Mouse (Mus musculus) cerebellum, postnatal 14 days (tissue): ENCODE results near the gene Zfp1.

Source experiments
- DNase-seq, 2 experiments: peaks; one replicate each; pipeline ENCODE4 v3.0.0; 2021; ENCODE audit warnings: mixed read lengths in 2 of 2

The Zfp1 gene

DNA sequence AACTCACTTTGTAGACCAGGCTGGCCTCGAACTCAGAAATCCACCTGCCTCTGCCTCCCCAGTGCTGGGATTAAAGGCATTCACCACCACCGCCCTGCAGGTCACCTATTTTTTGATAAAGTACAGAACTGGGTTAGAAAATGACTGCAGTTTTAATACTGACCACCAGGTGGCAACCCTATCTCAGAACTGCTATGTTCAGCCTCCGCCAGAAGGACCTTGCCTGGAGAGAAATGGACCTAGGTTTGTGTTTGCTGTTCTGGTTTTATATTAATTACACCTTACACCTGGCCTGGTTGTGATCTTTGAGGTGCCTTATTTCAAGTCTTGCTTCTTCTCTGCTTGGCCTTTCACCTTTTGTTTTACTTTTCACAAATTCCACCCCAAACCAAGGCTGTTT, 34.9 kb downstream of the Zfp1 start:
- peak; percentile 84 to 87 for DNase-seq

DNA sequence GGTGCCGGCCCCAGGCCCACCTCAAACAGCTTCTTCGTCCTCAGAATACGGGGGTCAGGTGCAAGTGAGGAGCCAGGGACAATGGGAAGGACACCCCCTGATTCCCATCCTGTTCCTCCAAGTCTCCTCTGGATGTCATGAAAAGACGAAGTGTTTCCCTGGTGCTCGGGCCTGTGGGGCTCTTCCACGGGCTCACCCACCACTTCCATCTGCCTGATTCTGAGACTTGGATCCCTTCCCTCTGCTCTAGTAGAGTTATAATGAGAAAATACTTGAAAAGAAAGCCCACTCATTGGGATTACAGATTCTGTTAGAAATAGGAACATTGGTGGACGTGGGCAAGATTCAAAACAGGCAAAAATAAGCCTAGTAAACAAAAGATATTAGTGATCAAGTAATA, 35.6 kb downstream of the Zfp1 start:
- DNase-seq: no peak

DNA sequence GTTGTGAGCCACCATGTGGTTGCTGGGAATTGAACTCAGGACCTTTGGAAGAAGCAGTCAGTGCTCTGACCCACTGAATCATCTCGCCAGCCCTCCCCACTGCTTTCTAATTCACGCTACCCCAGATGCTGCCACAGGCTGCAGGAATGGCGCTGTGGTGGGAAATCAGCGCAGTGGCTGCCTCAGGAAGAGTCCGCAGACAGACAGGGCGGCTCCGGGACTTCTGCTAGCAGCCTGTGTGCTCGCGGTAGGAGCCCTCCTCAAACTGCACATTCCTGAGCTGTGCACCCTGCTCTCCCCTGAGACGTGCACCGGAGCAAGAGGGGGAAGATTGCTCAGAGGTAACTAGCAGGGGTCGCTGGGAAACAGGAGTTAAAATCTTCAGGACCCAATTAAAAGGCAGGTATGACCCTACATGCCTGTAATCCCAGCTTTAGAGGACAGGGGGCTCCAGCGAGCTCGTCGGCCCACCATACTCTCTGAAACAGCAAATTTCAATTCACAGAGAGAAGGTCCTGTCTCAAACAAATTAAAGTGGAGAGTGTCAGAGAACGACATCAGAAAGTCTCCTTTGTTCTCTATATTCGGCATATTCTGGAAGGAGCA, 37.3 kb downstream of the Zfp1 start:
- DNase-seq: peak; percentile 34 to 62

DNA sequence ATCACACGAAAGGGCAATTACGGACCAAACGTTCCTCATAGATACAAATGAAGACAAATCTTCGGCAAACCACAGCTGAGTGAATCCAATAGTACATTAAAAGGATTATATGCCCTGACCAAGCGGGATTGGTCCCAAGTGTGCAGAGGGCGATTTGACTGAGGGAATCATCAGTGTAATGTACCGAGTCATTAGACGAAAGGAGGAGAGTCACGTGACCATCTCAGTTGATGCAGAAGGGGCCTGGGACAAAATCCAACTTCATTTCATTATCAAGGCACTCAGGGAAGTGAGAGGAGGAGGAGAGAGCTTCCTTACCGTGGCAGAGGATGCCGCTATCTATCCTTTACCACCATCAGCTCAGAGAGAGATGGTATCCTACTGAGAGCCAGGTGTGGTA, 38.0 kb downstream of the Zfp1 start:
- no peak for DNase-seq

DNA sequence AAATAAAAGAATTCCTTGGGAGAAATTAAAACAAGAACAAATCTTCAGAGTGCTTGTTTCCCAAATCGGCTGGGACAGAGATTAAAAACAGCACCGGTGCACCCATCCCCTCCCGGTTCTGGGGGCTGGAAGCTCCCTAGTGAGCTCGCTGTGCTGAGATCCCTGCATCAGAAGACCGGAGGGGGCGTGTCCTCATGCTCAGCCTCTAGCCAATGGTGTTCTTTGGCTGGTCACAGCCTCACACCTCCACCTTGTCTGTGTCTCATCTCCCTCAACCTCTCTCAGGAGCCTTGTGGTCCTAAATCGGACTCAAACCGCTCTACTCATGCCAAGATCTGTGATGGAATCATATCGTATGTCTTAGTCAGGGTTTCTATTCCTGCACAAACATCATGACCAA, 39.3 kb downstream of the Zfp1 start:
- DNase-seq: no peak

DNA sequence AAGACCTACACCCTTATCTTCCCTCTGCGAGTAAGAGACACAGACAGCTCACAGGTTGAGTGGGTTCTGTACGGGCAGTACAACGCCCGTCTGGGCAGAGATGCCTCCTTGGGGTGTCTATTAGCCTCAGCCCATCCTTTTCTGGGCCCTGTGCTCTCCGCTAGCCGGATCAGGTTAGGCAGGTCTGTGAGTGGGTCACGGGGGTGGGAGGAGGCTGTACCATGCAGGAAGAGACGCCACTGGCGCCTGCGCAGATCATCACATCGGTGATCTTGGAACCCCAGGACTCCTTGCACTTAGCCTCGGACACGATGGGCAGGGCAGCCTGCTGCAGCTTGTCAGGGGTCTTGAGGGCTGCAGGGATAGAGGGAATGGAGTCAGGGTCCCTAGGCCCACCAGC, 43.7 kb downstream of the Zfp1 start:
- no peak for DNase-seq

DNA sequence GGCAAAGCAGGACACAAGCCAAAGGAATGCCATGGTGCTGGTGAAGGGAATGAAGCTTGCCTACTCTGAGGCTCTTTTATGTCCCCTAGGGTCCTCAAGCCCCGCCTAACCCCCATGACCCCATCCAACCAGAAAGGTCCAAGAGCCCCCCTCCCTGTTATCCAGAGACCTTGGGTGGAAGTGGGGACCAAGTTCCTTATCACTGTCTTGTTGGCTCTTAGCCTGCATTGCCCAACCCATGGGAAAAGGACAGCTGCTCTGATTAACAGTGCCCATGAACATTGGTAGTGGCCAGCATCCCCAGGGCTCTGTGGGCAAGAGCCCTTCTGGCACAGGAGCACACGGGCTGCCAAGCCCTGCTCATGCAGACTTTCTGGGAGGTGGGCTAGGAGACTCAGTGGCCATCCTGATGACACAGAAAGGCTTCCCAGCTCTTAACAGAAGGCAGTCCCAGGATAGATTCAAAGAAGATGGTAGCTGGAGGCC, 47.8 kb downstream of the Zfp1 start, which contains the start of gene Ctrb1:
Gene Ctrb1, minus strand, starts transcription at position 51 of the 486 bp plus-strand sequence.
- no peak for DNase-seq

DNA sequence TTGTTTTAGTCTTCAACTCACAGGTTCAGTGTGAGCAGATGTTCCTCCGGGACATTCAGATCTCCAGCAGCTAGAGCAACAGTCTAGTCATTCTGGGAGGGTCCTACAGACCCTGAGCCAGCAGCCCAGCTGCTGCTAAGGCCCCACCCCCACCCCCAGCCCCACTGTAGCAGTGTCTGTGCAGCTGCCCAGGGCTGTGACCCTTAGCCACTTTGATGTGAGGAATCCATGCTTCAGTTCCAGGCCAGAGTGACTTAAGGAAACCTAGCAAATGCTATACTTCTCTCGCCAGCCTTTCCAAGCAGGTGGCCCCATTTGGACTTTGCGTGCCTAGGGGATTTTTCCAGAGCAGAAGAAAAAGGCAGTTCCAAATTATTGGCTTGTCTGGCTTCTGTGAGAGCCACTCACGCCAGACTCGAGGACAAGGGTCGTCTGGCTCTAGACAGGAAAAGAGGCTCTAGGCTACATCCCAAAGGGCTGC, 50.1 kb downstream of the Zfp1 start:
- no peak for DNase-seq

DNA sequence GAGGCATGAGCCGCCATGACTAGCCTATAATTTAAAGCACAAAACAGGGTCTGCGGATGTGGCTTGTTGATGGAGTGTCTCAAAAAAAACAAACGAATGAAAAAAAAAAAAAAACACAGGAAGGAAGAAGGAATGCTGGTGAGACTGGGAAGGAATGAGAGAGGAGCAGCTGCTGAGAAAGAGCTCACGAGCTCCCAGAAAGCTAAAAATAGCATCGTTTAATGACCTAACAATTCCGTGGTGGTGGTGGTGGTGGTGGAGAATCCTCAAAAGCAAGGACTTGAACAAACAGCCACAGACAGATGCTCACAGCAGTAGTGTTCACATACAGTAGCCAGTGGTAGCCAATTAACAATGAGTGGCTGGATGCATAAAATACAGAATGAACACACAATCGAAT, 52.2 kb downstream of the Zfp1 start:
- no peak for DNase-seq

DNA sequence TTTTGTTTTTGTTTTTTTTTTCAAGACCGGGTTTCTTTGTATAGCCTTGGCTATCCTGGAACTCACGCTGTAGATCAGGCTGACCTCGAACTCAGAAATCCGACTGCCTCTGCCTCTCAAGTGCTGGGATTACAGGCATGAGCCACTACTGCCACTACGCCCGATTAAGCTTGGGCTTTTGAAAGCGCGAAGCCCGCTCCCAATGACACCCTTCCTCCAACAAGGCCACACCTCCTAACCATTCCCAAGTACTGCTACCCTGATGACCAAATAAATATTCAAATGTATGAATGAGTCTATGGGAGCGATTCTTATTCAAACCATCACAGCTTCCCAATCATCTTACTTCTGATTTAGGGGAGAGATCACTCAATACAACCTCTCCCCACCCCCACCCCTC, 54.5 kb downstream of the Zfp1 start:
- DNase-seq: no peak

DNA sequence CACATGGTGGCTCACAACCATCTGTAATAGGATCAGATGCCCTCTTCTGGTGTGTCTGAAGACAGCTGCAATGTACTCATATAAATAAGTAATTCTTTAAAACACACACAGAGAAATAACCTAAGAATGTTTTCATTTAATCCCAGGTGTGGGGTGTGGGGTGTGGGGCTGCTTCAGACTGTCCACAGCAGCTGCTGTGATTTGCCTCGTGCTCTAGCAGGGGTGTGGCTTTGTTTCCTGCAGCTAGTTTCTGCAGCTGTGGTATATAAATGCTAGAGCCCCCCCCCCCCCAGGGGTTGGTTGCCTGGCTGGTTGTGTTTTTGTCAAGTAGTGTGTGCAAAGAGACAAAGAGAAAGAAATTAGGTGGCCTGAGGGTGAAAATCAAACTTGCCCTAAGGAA, 55.8 kb downstream of the Zfp1 start:
- no peak for DNase-seq

DNA sequence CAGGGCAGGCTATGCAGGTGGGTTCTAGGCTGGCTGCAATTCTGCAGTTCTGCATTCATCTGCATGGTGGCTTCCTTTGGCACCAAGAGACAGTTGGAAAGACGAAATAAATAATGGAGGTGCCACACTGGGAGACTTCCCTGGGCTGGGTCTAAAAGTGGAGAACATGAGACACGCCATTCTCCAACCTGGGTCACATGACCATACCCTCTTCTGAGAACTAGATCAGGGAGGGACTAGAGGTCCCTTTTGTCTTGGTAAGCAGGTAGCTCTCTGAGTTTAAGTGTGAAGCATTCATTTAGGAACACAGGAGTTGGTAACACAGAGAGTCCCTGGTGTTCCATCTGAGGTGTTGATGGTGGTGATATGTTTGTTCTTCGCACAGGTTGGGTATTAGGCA, 57.0 kb downstream of the Zfp1 start:
- DNase-seq: no peak

DNA sequence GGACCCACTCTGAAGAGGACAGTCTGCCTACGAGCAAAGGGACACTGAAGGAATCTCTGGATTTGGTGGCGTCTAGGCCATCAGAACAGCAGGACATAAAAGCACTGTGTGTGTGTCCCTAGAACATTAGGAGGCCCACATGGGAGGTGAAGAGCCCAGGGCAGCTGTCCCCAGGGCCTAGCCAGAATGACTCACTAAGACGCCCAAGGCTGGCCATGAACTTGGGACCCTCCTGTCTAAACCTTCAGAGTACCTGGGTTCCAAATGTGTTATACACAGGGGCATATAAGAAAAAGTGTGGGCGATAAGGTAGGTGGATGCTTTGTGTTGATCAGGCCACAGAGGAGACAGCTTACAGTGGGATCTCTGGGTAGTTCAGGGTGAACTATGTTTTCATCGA, 57.5 kb downstream of the Zfp1 start:
- no peak for DNase-seq

DNA sequence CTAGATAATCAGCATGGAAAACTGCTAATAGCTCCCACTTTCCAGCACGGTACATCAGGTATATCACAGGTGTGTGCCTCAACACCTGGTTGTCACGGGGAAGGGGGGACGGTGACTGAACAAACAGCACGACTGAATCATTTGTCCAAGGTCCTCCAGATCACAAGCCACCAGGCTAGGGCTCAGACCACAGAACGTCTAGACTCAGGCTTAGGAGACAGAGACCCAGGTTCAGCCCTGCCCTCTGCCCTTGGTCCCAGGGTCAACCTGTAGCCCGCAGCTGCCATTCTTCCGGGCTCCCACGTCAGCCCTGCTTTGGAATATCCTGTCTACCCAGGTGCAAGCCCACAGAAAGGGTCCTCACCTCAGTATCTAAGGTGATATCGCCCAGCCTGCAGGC, 58.2 kb downstream of the Zfp1 start:
- no peak for DNase-seq

DNA sequence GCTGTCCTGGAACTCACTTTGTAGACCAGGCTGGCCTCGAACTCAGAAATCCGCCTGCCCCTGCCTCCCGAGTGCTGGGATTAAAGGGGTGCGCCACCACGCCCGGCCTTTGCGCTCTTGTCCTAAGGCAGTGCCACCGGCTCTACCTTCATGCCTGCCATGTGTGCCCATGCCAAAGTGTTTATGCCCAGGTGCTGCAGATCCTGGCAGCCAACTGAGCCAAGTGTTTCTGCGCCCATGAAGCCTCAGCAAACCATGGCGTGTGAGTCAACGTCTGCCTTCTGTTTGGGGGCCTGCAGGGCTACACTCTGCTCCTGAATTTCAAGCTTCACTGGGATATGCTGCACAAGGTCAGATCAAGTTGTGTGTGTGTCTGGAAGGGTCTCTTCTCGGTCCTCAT, 61.4 kb downstream of the Zfp1 start:
- DNase-seq: peak; percentile 63 to 67

DNA sequence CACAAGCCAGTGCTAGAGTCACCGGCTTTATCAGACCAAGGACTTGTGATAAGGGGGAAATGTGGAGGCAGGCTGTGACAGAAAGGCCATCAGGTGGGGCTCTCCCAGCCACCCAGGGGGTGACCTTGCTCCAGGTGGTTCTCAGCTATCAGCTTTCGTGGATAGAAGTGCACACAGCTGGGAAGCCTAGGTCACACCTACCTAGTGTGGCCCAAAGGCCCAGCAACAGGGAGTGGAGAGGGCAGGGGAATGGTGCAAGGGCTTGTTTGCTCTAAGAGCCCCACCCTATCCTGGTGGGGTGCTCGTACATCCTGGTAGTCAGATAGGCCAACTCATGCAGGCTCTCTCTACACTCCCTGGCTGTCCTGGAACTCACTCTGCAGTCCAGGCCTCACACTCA, 62.0 kb downstream of the Zfp1 start:
- peak in 1 of 2 experiments; percentile 14 for DNase-seq

DNA sequence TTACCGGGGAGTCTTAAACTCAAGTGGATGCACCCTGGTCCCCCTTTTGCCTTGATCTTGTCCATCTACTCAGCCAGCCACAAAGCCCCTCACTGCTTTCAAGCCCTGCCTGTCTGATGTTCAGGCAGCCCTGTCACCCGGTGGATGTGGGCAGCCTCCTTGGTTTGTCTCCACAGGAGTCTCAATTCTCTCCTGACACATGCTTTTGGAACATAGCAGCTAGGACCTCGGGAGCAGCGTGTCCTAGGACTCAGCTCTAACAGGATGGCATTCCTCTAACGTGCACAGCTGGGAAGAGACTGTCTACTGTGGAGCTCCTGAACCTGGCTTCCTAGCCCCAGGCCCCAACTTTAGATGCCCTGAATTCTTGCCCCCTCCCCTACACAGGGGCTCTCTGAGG, 62.5 kb downstream of the Zfp1 start:
- DNase-seq: peak in 1 of 2 experiments; percentile 16

DNA sequence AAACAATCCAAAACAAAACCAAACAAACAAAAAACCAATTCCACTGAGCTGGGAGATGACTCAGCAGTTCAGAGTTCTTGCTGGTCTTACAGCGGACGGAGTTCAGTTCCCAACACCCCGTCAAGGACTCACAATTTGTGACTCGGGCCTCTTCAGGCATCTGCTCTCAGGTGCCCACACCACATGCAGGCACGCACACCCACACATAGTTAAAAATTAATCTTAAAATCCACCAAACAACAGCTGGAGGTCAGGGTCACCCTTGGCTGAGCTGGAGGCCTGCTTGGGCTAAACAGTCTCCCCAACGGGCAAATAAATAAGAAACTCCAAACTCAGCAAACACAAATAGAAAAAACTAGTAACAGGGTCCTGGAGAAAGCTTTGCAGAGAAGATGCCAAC, 65.1 kb downstream of the Zfp1 start:
- DNase-seq: no peak

DNA sequence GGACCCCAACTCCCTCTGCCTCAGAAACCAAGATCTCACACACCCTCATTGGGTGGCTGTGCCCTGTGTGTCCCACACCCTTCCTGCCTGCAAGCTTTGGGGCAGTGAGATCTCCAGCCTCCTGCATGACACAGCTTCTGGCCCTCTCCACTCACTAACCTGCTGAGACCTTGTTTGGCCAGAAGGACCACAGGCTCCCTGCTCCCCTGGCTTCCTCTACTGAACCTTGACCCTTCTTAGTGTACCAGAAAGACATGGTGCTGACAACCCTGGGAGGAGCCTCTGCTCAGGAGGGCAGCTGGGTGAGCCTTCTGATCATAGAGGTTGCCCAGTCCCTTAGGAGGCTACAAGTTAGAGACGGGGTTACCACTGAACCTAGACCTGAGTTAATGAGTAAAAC, 66.0 kb downstream of the Zfp1 start:
- no peak for DNase-seq

DNA sequence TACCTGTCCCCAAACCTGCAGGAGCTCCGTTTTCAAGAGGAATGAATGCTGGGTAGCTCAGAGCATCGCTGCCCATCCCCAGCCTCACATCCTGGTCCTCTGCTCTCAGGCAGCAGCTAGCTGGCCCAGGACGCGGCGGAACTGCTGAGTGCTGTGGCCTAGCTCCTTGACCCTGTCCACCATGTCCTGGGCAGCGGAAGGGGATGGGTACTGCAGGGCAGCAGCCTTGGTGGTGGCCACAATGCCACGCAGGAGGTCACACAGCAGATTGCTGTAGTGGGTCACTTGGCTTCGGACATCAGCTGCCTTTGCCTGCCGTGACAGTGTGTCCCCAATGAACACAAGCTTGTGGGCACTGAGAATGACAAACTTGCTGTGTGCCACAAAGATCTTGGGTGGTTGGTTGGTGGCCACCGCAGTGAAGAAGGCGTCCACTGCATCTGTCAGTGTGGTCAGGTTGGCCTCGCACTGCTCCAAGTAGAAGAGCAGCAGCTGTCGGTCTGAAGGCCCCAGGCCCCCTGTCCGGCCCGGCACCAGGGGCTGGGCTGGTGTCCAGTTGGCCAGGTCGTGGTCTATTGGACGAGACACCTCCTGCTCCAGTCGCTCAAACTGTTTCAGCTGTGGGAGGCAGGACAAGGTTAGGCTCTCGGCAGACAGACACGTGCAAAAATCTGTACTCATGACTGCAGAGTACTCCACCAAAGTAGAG, 67.7 kb downstream of the Zfp1 start:
- DNase-seq: peak; percentile 38 to 46

DNA sequence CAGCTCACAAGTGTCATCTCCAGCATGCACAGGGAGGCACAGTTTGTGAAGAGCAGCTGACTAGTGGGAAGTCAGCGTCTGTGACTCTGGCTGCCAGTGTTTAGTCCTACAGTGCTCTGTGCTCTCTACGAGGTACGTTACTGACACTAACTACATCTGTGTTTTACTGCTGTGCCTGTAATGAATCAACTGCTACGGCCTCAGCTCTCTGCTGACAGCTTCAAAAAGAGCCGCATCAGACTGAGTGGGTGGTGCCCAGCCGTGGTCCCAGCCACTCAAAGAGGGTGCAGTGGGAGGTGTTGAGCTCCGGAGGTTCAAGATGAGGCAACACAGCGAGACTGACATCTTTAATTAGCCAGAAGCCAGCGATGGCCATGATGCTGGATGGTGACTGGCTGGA, 68.9 kb downstream of the Zfp1 start:
- no peak for DNase-seq

DNA sequence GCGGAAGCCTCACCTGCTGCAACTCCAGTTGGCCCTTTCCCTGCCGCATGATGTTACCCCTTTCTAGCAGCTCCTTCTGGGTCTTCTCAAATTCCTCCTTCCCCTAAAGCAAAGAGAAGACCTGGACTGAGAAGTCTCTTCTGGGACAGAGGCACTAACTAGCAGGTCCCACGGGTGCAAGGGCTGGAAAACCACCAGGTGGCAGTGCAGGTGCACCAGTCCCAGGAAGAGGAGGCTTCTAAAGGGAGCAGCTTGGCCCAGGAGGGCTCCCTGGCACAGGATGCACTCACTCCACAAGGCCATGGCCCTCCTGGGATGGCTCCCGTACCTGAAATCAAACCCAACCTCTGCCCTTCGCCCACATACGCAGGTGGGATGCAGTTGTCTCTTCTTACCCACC, 69.4 kb downstream of the Zfp1 start:
- DNase-seq: peak; percentile 93 to 95

DNA sequence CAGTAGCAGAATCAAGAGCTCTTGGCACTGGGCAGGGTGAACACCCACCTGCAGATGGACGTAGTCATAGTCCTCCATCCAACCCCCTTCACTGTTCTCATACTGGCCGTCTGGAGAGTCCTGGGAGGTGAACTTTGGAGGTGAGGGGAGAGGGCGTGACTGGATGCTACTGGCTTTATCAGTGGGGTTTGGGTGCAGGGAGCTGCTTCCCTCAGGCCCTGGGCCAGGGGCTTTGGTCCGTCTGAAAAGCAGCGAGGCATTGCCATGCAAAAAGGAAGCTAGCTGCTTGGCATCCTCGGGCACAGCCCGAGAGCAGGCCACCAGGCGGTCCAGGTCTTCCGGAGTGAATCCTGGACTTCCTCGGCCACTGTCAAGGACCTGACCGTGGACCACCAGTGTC, 70.1 kb downstream of the Zfp1 start:
- peak; percentile 32 to 46 for DNase-seq

DNA sequence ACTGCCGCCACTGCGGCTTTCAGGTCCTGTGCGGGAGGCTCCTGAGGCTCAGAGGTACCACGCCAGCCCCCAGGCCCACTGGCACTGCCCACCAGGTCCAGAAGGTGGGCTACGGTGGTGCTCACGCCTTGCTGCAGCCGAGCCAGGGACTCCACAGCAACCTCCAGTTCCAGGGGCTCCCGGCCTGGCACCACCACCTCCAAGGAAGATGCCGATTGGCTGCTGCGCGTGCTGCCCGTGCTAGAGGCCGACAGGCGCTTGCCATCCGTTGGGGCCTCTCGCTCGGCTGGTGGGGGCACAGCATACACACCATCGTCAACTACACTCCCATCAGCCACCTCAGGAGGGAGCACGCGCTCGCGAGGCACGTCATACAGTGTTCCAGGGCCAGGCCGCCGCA, 70.6 kb downstream of the Zfp1 start:
- DNase-seq: peak; percentile 46 to 63

DNA sequence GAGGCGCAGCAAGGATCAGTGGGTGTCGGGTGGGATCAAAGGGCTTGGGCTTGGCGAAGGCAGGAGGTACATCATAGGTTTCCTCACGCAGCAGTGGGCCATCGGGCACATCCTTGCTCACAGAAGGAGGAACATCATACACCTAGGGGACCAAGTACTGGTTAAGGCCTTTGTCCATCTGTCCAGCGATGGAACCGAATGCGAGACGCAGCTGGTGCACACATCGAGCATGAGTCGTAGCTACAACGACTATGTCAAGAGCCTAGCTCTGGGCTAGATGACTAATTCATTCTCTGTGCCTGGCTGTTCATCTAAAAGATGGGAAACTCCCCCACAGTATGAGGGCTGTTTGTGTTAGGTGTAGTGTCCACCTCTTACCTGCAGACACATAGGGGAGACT, 71.1 kb downstream of the Zfp1 start:
- DNase-seq: no peak
